Mouse (Mus musculus) lung, adult 2 months (tissue): ENCODE data around the gene Selenof.

Experiments
- CTCF ChIP-seq: fragments of 200-500 bp; IDR thresholded peaks from 2 replicates; pipeline ENCODE4 v1.5.1; 2011; ENCODE audit warnings: mild to moderate bottlenecking, low read length, control low read depth; ENCODE audit not compliant: insufficient read depth
- POLR2A ChIP-seq: fragments of 200-500 bp; IDR thresholded peaks from 2 replicates; pipeline ENCODE4 v1.6.1; 2011; ENCODE audit warnings: low read depth, mild to moderate bottlenecking, control low read depth, low read length, borderline replicate concordance; ENCODE audit errors: extremely low read depth

GRCm38 (mm10) chr3:144628005-144628914 lies 58.2 kb downstream of the Selenof start:
- TF ChIP-seq CTCF: no peak
- no peak for TF ChIP-seq POLR2A
